Mouse (Mus musculus) liver, postnatal 0 days (tissue): ENCODE measurements around the gene Fst.

Source experiments
- CTCF ChIP-seq: sonication (generic); IDR thresholded peaks from 2 replicates; pipeline ENCODE4 v1.5.1; 2016; ENCODE audit warnings: antibody characterized with exemption, low read depth
- EP300 ChIP-seq: IDR thresholded peaks from 2 replicates; pipeline ENCODE4 v1.6.1; 2016; ENCODE audit warnings: antibody characterized with exemption, low read depth, mild to moderate bottlenecking

GRCm38 (mm10) chr13:114462548-114463408 lies 4.0 kb upstream of the Fst start:
- TF ChIP-seq CTCF (no peak), EP300 (no peak; the same call in 1 of the 2 replicates)
